Mouse (Mus musculus): Measurements from ENCODE around the gene Gm6793. TPM values are rescaled to one million over a fixed set of nuclear protein-coding genes. Genes with fewer than 3 reads are reported as not detected.

Gene Gm6793
- polyA plus RNA-seq, 1 experiment: not detected

GRCm38 (mm10) chr8:112034603-112035002, 19.8 kb upstream of the Gm6793 start:
- H3K4me1 ChIP-seq (ENCODE audit: control insufficient read depth, insufficient read depth, low read length): no peaks in the 10 kb centered on the region
- WGBS: 7% methylated on average over 8 of the region's 8 CpGs
- TF ChIP-seq CTCF (IDR thresholded peaks at IDR 0.05; ENCODE audit: control insufficient read depth, insufficient read depth, low read length) (peak; percentile 40), POLR2A (IDR thresholded peaks at IDR 0.05; ENCODE audit: borderline replicate concordance, control insufficient read depth, low read depth, low read length) (no peak)
- no peak overlapping the region for H3K27ac ChIP-seq (ENCODE audit: control insufficient read depth, insufficient read depth, low read depth, low read length, poor library complexity)
- H3K4me3 ChIP-seq (replicated peaks; ENCODE audit: control insufficient read depth, low read depth, low read length): no peak overlapping the region

DNA sequence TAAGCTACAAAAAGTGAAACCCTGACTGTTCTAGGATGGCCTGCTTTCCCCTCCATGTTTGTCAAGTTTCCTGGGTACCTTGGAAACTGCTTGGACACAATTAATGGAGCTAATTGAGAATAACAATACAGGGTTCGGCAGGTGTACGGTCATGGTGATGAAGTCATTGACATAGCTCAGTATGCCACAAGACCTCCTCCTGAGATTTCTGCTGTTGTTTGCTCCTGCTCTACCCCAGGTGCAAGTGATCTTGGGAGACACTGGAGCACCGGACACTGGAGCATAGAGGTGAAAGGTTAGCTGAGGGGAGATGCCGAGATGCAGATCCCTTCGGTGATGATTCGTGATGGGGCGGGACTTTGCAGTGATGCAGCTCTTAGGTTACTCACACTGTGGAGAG, 18.2 kb upstream of the Gm6793 start:
- Histone ChIP-seq H3K4me1 (ENCODE audit: control insufficient read depth, insufficient read depth, low read length) (no peaks in the 10 kb centered on the region), H3K27ac (ENCODE audit: control insufficient read depth, insufficient read depth, low read depth, low read length, poor library complexity) (no peak overlapping the region), H3K4me3 (replicated peaks; ENCODE audit: control insufficient read depth, low read depth, low read length) (no peak overlapping the region)
- TF ChIP-seq POLR2A (IDR thresholded peaks at IDR 0.05; ENCODE audit: borderline replicate concordance, control insufficient read depth, low read depth, low read length) (no peak), CTCF (IDR thresholded peaks at IDR 0.05; ENCODE audit: control insufficient read depth, insufficient read depth, low read length) (no peak)
- WGBS: 81% methylated on average over 7 of the region's 7 CpGs

- no peak for TF ChIP-seq POLR2A (IDR thresholded peaks at IDR 0.05; ENCODE audit: borderline replicate concordance, control insufficient read depth, low read depth, low read length)
- TF ChIP-seq CTCF (IDR thresholded peaks at IDR 0.05; ENCODE audit: control insufficient read depth, insufficient read depth, low read length): no peak
- Histone ChIP-seq H3K27ac (ENCODE audit: control insufficient read depth, insufficient read depth, low read depth, low read length, poor library complexity) (no peak overlapping the region), H3K4me3 (replicated peaks; ENCODE audit: control insufficient read depth, low read depth, low read length) (no peak overlapping the region), H3K4me1 (ENCODE audit: control insufficient read depth, insufficient read depth, low read length) (no peaks in the 10 kb centered on the region)
- WGBS: 66% methylated on average over 6 of the region's 6 CpGs
These were observed 15.8 kb upstream of the Gm6793 start for GRCm38 (mm10) chr8:112030663-112031062.

DNA sequence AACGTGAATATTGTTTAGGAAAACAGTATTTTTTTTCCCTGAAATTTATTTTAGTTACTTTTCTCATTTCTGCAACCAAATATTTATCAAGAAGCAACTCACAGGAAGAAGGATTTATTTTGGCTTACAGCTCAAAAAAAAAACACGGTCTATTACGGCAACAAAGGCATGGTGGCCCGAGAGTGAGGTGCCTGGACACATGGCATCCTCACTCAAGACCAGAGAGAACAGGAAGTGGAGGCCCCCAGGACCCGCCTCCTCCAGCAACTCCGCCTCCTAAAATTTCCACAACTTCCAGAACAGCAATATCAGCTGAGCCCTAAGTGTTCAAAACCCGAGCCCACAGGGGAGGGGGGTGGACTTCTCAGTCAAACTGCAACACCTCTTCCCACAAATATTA, 14.6 kb upstream of the Gm6793 start:
- 62% methylated on average over 7 of the region's 7 CpGs for WGBS
- Histone ChIP-seq H3K27ac (ENCODE audit: control insufficient read depth, insufficient read depth, low read depth, low read length, poor library complexity) (no peak overlapping the region), H3K4me3 (replicated peaks; ENCODE audit: control insufficient read depth, low read depth, low read length) (no peak overlapping the region), H3K4me1 (ENCODE audit: control insufficient read depth, insufficient read depth, low read length) (no peaks in the 10 kb centered on the region)
- no peak for TF ChIP-seq CTCF (IDR thresholded peaks at IDR 0.05; ENCODE audit: control insufficient read depth, insufficient read depth, low read length)
- TF ChIP-seq POLR2A (IDR thresholded peaks at IDR 0.05; ENCODE audit: borderline replicate concordance, control insufficient read depth, low read depth, low read length): no peak

- Histone ChIP-seq H3K4me1 (ENCODE audit: control insufficient read depth, insufficient read depth, low read length) (no peaks in the 10 kb centered on the region), H3K4me3 (replicated peaks; ENCODE audit: control insufficient read depth, low read depth, low read length) (peak overlapping the region; percentile 85), H3K27ac (ENCODE audit: control insufficient read depth, insufficient read depth, low read depth, low read length, poor library complexity) (peak overlapping the region; percentile 54)
- WGBS: under 1% methylated on average over 40 of the region's 40 CpGs
- no peak for TF ChIP-seq POLR2A (IDR thresholded peaks at IDR 0.05; ENCODE audit: borderline replicate concordance, control insufficient read depth, low read depth, low read length)
- TF ChIP-seq CTCF (IDR thresholded peaks at IDR 0.05; ENCODE audit: control insufficient read depth, insufficient read depth, low read length): no peak
These were observed 3.0 kb downstream of the Gm6793 start for GRCm38 (mm10) chr8:112011816-112012242.

- Histone ChIP-seq H3K4me1 (ENCODE audit: control insufficient read depth, insufficient read depth, low read length) (no peaks in the 10 kb centered on the region), H3K27ac (ENCODE audit: control insufficient read depth, insufficient read depth, low read depth, low read length, poor library complexity) (peak within 1 kb of the TSS; percentile 54), H3K4me3 (replicated peaks; ENCODE audit: control insufficient read depth, low read depth, low read length) (peak within 1 kb of the TSS; percentile 85)
- under 1% methylated on average over 61 of the region's 61 CpGs for WGBS
- TF ChIP-seq CTCF (IDR thresholded peaks at IDR 0.05; ENCODE audit: control insufficient read depth, insufficient read depth, low read length): no peak
- TF ChIP-seq POLR2A (IDR thresholded peaks at IDR 0.05; ENCODE audit: borderline replicate concordance, control insufficient read depth, low read depth, low read length): peak; percentile 72
These were observed 3.6 kb downstream of the Gm6793 start, which contains the start of the genes Kars and Terf2ip for GRCm38 (mm10) chr8:112010997-112011815. Gene Kars, minus strand, starts transcription at chr8:112011323. Gene Terf2ip, plus strand, starts transcription at chr8:112011398.

- H3K27ac ChIP-seq (ENCODE audit: control insufficient read depth, insufficient read depth, low read depth, low read length, poor library complexity): no peak overlapping the region
- 83% methylated on average over 7 of the region's 7 CpGs for WGBS
- TF ChIP-seq POLR2A (IDR thresholded peaks at IDR 0.05; ENCODE audit: borderline replicate concordance, control insufficient read depth, low read depth, low read length) (no peak), CTCF (IDR thresholded peaks at IDR 0.05; ENCODE audit: control insufficient read depth, insufficient read depth, low read length) (no peak)
- H3K4me3 ChIP-seq (replicated peaks; ENCODE audit: control insufficient read depth, low read depth, low read length): no peak overlapping the region
- H3K4me1 ChIP-seq (ENCODE audit: control insufficient read depth, insufficient read depth, low read length): no peaks in the 10 kb centered on the region
These were observed 5.3 kb downstream of the Gm6793 start for GRCm38 (mm10) chr8:112009558-112009957.

- WGBS: 73% methylated on average over 2 of the region's 2 CpGs
- TF ChIP-seq CTCF (IDR thresholded peaks at IDR 0.05; ENCODE audit: control insufficient read depth, insufficient read depth, low read length) (no peak), POLR2A (IDR thresholded peaks at IDR 0.05; ENCODE audit: borderline replicate concordance, control insufficient read depth, low read depth, low read length) (no peak)
- no peak overlapping the region for H3K27ac ChIP-seq (ENCODE audit: control insufficient read depth, insufficient read depth, low read depth, low read length, poor library complexity)
- no peak overlapping the region for H3K4me3 ChIP-seq (replicated peaks; ENCODE audit: control insufficient read depth, low read depth, low read length)
- no peaks in the 10 kb centered on the region for H3K4me1 ChIP-seq (ENCODE audit: control insufficient read depth, insufficient read depth, low read length)
These were observed 7.2 kb downstream of the Gm6793 start for GRCm38 (mm10) chr8:112007669-112008068.
